Mouse (Mus musculus): ENCODE results near the gene Gm11214. TPM values are rescaled to one million over a fixed set of nuclear protein-coding genes. Genes with fewer than 3 reads are reported as not detected.

The Gm11214 gene
- total and polyA plus RNA-seq, 3 experiments, result 0.67 TPM; not detected in 2

DNA sequence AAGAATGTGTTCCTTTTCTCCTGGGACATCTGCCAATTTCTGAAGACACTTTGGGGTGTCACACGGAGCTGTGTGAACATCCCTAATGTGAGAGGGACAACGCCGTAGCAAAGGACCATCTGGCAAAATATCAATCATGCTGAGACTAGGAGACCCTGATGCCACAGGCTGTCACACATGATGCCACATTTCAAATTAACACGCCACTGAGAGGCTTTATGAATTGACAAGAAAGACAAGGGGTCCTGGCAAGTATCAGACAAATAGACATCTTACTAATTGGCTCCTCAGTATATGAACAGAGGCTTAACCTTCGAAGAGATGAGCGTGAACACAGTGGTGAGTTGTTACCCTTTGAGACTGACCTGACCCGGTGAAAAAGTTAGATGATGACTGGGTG, 2.6 kb upstream of the Gm11214 start:
- Histone ChIP-seq H3K4me3 (replicated peaks in 1 of 3; ENCODE audit: low read depth in 2 of 3, low read length in 2 of 3, poor library complexity in 1 of 3) (no peak overlapping the region), H3K79me2 (replicated peaks; ENCODE audit: control insufficient read depth, extremely low read depth, insufficient read depth, poor library complexity, severe bottlenecking) (no peaks in the 10 kb centered on the region), H3K9me3 (replicated peaks; ENCODE audit: low read length) (no peaks in the 10 kb centered on the region), H3K4me2 (ENCODE audit: insufficient read depth, low read depth, poor library complexity, severe bottlenecking) (no peak overlapping the region), H3K27ac (ENCODE audit: insufficient read depth, low read depth) (no peak overlapping the region), H3K36me3 (replicated peaks in 1 of 2; ENCODE audit: control insufficient read depth in 1 of 2, insufficient read depth in 1 of 2, low read length in 1 of 2) (no peaks in the 10 kb centered on the region), H3K9ac (ENCODE audit: insufficient read depth, low read depth) (no peak overlapping the region), H3K27me3 (replicated peaks) (peaks cover 23% of the 10 kb centered on the region), H3K4me1 (ENCODE audit: control insufficient read depth in 1 of 2, insufficient read depth in 2 of 2) (peaks cover 17 to 24% of the 10 kb centered on the region in 2 experiments)
- dilution Hi-C loops (cut with MboI; ENCODE audit: extremely low pct_ligation_motif_present, extremely low pct_unique_long_range_greater_than_20kb, low sequenced_read_pairs), result no loop called here
- DNase-seq (ENCODE audit: extremely low read depth), result no peak
- TF ChIP-seq RAD21 (IDR thresholded peaks at IDR 0.05; ENCODE audit: low read depth, low read length), result no peak
- TF ChIP-seq MXI1 (IDR thresholded peaks at IDR 0.05; ENCODE audit: low read depth, low read length), result no peak
- TF ChIP-seq JUN (IDR thresholded peaks at IDR 0.05; ENCODE audit: insufficient read depth, low read depth, low read length), result no peak
- no peak for TF ChIP-seq TCF12 (IDR thresholded peaks at IDR 0.05; ENCODE audit: low read depth, low read length)
- TF ChIP-seq JUND (conservative IDR thresholded peaks at IDR 0.05; ENCODE audit: low read depth, low read length), result no peak
- no peak for TF ChIP-seq E2F4 (IDR thresholded peaks at IDR 0.05; ENCODE audit: insufficient replicate concordance, low read depth, low read length)
- TF ChIP-seq ZMIZ1 (IDR thresholded peaks at IDR 0.05; ENCODE audit: low read depth, low read length), result no peak
- TF ChIP-seq USF1 (IDR thresholded peaks at IDR 0.05; ENCODE audit: low read depth, low read length), result no peak
- no peak for TF ChIP-seq GABPA (IDR thresholded peaks at IDR 0.05; ENCODE audit: insufficient replicate concordance, low read depth, low read length)
- TF ChIP-seq MAFK (IDR thresholded peaks at IDR 0.05; ENCODE audit: insufficient replicate concordance, low read length), result no peak
- no peak for TF ChIP-seq MEF2A (IDR thresholded peaks at IDR 0.05; ENCODE audit: borderline replicate concordance, low read depth, low read length)
- no peak for TF ChIP-seq SIN3A (IDR thresholded peaks at IDR 0.05; ENCODE audit: low read length)
- TF ChIP-seq IRF4 (IDR thresholded peaks at IDR 0.05; ENCODE audit: low read depth, low read length), result no peak
- TF ChIP-seq BHLHE40 (IDR thresholded peaks at IDR 0.05; ENCODE audit: low read depth, low read length), result no peak
- in situ Hi-C loops (cut with MboI; ENCODE audit: low pct_ligation_motif_present, low pct_unique_long_range_greater_than_20kb, low sequenced_read_pairs), result no loop called here

DNA sequence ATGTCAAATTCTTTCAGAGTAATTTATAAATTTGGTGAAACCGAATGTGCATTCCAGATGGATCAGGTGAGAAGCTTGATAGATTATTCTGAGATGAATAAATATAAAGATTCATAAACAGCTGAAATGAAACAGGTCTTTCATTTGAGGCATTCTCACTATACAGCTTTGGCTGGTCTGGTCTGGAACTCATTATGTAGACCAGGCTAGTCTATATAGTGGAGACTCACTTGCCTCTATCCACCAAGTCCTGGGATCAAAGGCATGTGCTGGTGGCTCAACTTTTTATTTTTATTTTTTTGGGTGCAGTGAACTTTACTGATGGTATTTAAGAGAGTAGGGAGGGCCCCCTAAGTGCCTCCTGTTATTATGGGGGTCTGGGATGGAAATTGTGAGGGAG, 1.3 kb downstream of the Gm11214 start:
- H3K36me3 ChIP-seq (replicated peaks in 1 of 2; ENCODE audit: control insufficient read depth in 1 of 2, insufficient read depth in 1 of 2, low read length in 1 of 2), result no peaks in the 10 kb centered on the region
- H3K9me3 ChIP-seq (replicated peaks; ENCODE audit: low read length), result no peaks in the 10 kb centered on the region
- H3K27me3 ChIP-seq (replicated peaks), result peaks cover 18% of the 10 kb centered on the region
- H3K4me1 ChIP-seq (ENCODE audit: control insufficient read depth in 1 of 2, insufficient read depth in 2 of 2), result peaks cover 0 to under 1% of the 10 kb centered on the region in 2 experiments; a peak in 1 of 4 replicates
- H3K9ac ChIP-seq (ENCODE audit: insufficient read depth, low read depth), result no peak overlapping the region
- no peaks in the 10 kb centered on the region for H3K79me2 ChIP-seq (replicated peaks; ENCODE audit: control insufficient read depth, extremely low read depth, insufficient read depth, poor library complexity, severe bottlenecking)
- in situ Hi-C loops (cut with MboI; ENCODE audit: low pct_ligation_motif_present, low pct_unique_long_range_greater_than_20kb, low sequenced_read_pairs), result no loop called here
- dilution Hi-C loops (cut with MboI; ENCODE audit: extremely low pct_ligation_motif_present, extremely low pct_unique_long_range_greater_than_20kb, low sequenced_read_pairs), result no loop called here
- DNase-seq (ENCODE audit: extremely low read depth), result no peak
- no peak for TF ChIP-seq MAZ (IDR thresholded peaks at IDR 0.05; ENCODE audit: low read depth, low read length)
- TF ChIP-seq RAD21 (IDR thresholded peaks at IDR 0.05; ENCODE audit: low read depth, low read length), result no peak
- TF ChIP-seq JUND (conservative IDR thresholded peaks at IDR 0.05; ENCODE audit: low read depth, low read length), result no peak
- TF ChIP-seq MXI1 (IDR thresholded peaks at IDR 0.05; ENCODE audit: low read depth, low read length), result no peak
- no peak for TF ChIP-seq MYC (IDR thresholded peaks at IDR 0.05; ENCODE audit: low read depth, low read length)
- TF ChIP-seq ZMIZ1 (IDR thresholded peaks at IDR 0.05; ENCODE audit: low read depth, low read length), result no peak
- TF ChIP-seq SMC3 (IDR thresholded peaks at IDR 0.05; ENCODE audit: low read depth, low read length), result no peak
- TF ChIP-seq MAX (IDR thresholded peaks at IDR 0.05; ENCODE audit: low read length), result no peak
- no peak for TF ChIP-seq BHLHE40 (IDR thresholded peaks at IDR 0.05; ENCODE audit: low read depth, low read length)
- no peak for TF ChIP-seq MAFK (IDR thresholded peaks at IDR 0.05; ENCODE audit: insufficient replicate concordance, low read length)
- no peak for TF ChIP-seq GABPA (IDR thresholded peaks at IDR 0.05; ENCODE audit: insufficient replicate concordance, low read depth, low read length)
- no peak for TF ChIP-seq MEF2A (IDR thresholded peaks at IDR 0.05; ENCODE audit: borderline replicate concordance, low read depth, low read length)
- TF ChIP-seq CTCF (conservative IDR thresholded peaks at IDR 0.05 in 1 of 2, IDR thresholded peaks at IDR 0.05 in 1 of 2; ENCODE audit: low read depth in 2 of 2, low read length in 2 of 2), result no peak
- no peak for TF ChIP-seq UBTF (IDR thresholded peaks at IDR 0.05; ENCODE audit: low read depth, low read length)
- TF ChIP-seq EP300 (IDR thresholded peaks at IDR 0.05; ENCODE audit: low read length), result no peak
- TF ChIP-seq TCF12 (IDR thresholded peaks at IDR 0.05; ENCODE audit: low read depth, low read length), result no peak
- TF ChIP-seq ZNF384 (IDR thresholded peaks at IDR 0.05; ENCODE audit: low read depth, low read length), result no peak
- no peak for TF ChIP-seq KAT2A (IDR thresholded peaks at IDR 0.05; ENCODE audit: insufficient replicate concordance, low read length)
- H3K4me3 ChIP-seq (replicated peaks in 1 of 3; ENCODE audit: low read depth in 2 of 3, low read length in 2 of 3, poor library complexity in 1 of 3), result no peak overlapping the region
- no peak overlapping the region for H3K4me2 ChIP-seq (ENCODE audit: insufficient read depth, low read depth, poor library complexity, severe bottlenecking)
- H3K27ac ChIP-seq (ENCODE audit: insufficient read depth, low read depth), result no peak overlapping the region
